Mouse (Mus musculus) frontal cortex, postnatal 36 days (tissue): ENCODE measurements at regions not wholly inside any gene's neighbourhood (a gene's known extent, or its start where the extent isn't known, plus 50 kb on each side); places are given as distances from the start of the nearest gene placed in this dataset.
A peak's percentile ranks its signal among the peaks of the same experiment; 100 is the strongest.

ENCODE experiments used
- DNase-seq, 2 experiments: peaks; one replicate each; pipeline ENCODE4 v3.0.0; 2022; ENCODE audit warnings: low spot score in 2 of 2

DNA sequence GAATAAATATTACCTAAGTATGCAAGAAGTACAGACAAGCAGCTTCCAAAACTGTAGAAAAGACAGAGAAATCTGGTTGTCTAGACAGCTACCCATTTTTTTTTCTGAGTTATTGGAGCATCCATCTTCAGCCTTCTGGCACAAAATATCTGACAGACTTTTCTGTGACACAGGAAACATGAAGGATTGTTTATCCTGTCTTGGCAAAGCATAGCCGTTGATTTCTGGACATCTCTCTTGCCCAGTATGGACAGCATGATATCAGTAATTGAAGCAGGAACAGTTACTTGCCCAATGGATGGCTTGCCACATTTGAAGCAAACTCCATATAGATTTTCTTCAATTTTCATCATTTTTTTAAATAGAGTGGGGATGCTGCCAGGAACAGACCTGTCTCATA is 96.1 kb upstream of the Naaladl2 start:
- DNase-seq: no peak

GRCm38 (mm10) chr3:25220601-25221000 is 76.5 kb upstream of the Naaladl2 start:
- no peak for DNase-seq

DNA sequence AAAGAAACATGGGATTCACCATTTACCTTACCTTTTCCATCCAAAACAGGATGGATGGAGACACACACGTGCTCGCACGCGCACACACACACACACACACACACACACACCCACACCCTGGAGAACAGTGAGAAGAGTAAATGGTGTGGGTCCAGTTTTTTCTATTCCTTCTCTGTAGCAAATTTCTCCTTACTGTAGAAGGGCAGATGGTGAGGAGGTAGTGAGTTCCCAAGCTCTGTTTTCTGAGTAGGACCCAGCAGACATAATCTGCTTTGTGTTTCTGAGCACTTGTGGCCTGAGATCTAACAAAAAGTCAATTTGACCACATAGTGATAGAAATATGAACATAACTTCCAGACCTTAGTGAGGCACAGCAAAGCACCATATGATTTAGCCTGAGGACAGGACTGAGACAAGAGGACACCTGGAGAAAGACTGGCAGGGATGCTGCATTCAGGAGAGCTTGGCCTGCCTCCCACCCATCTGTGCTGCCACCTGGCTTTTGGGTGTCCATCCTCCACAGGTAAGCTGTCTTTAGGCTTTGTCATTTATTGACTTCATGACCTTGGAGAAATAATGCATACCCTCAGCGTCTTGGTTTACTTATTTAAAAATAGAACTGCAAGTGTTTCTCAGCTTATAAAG is 64.1 kb upstream of the Naaladl2 start:
- peak; percentile 3 to 47 for DNase-seq
